8 mouse cellular contexts compared by ENCODE assay signal in genomic region chr3:96662731-96663316, GRCm38 (mm10). TPM values are rescaled to one million over a fixed set of nuclear protein-coding genes. Genes with fewer than 3 reads are reported as not detected.
DNase-seq lines count a peak whose midpoint lies in the region; ATAC-seq and TF ChIP-seq lines count a peak whose summit lies in the region.

No protein-coding gene starts in this region.

- no peak for TF ChIP-seq CTCF in lung, postnatal 0 days (IDR thresholded peaks at IDR 0.05)

- DNase-seq in cerebellum, adult 9-11 months = peak; percentile 45
- no peak for DNase-seq in cerebellum, adult 9-10 months
- no peak for DNase-seq in lung, postnatal 0 days (ENCODE audit: low spot score)
- DNase-seq in lung, postnatal 4 days = no peak
- no peak for DNase-seq in limb, embryonic 14.5 days (ENCODE audit: low spot score)
- DNase-seq in frontal cortex, postnatal 14 days (ENCODE audit: low spot score in 2 of 2) = no peak
- DNase-seq in frontal cortex, postnatal 36 days (ENCODE audit: low spot score in 2 of 2) = no peak
- no peak for DNase-seq in thymus, postnatal 25 days

- no peak for TF ChIP-seq EP300 in lung, postnatal 0 days (IDR thresholded peaks at IDR 0.05)

- 0 out of 2 replicates have a peak, but pooled peaks cover 4% of the 10 kb centered on the region for H3K4me1 ChIP-seq in lung, postnatal 0 days (ENCODE audit: insufficient read depth, low read depth, low read length)
- H3K4me1 ChIP-seq in limb, embryonic 14.5 days (ENCODE audit: control insufficient read depth, insufficient read depth, low read length) = peaks cover 16% of the 10 kb centered on the region

- no peak for ATAC-seq in lung, postnatal 0 days
- no peak for ATAC-seq in limb, embryonic 14.5 days (ENCODE audit: low FRiP score, low read depth)

- H3K27me3 ChIP-seq in lung, postnatal 0 days (replicated peaks; ENCODE audit: insufficient read depth, low read length) = no peaks in the 10 kb centered on the region
- H3K27me3 ChIP-seq in limb, embryonic 14.5 days (ENCODE audit: control insufficient read depth, insufficient read depth, low read length) = no peaks in the 10 kb centered on the region

- no peak for TF ChIP-seq POLR2A in limb, embryonic 14.5 days (IDR thresholded peaks at IDR 0.05; ENCODE audit: borderline replicate concordance, extremely low read depth, insufficient read depth, insufficient read length)

- peak overlapping the region; percentile 54 for H3K4me2 ChIP-seq in lung, postnatal 0 days (replicated peaks; ENCODE audit: low read depth, low read length)
- peak overlapping the region; percentile 52 for H3K4me2 ChIP-seq in limb, embryonic 14.5 days (replicated peaks; ENCODE audit: low read depth, low read length, severe bottlenecking)

- WGBS in lung, postnatal 0 days = 45% methylated on average over 8 of the region's 8 CpGs
- 45% methylated on average over 8 of the region's 8 CpGs for WGBS in limb, embryonic 14.5 days

- peak overlapping the region; percentile 38; the same call in 1 of the 2 replicates for H3K27ac ChIP-seq in lung, postnatal 0 days (ENCODE audit: low read length)
- H3K27ac ChIP-seq in limb, embryonic 14.5 days (replicated peaks; ENCODE audit: low read depth, low read length) = peak overlapping the region; percentile 86

- H3K4me3 ChIP-seq in lung, postnatal 0 days (ENCODE audit: low read depth, low read length) = no peak overlapping the region
- peak overlapping the region; percentile 23 for H3K4me3 ChIP-seq in limb, embryonic 14.5 days (replicated peaks; ENCODE audit: low read length)

- no peak overlapping the region for H3K9ac ChIP-seq in lung, postnatal 0 days (replicated peaks; ENCODE audit: low read depth)
- H3K9ac ChIP-seq in limb, embryonic 14.5 days (ENCODE audit: low read depth, low read length, severe bottlenecking) = peak overlapping the region; percentile 37; the same call in 1 of the 2 replicates

- no peaks in the 10 kb centered on the region for H3K9me3 ChIP-seq in lung, postnatal 0 days (ENCODE audit: low read length)
- H3K9me3 ChIP-seq in limb, embryonic 14.5 days (ENCODE audit: control insufficient read depth, low read length) = no peaks in the 10 kb centered on the region

- H3K36me3 ChIP-seq in lung, postnatal 0 days (ENCODE audit: insufficient read depth, low read length) = no peaks in the 10 kb centered on the region
- no peaks in the 10 kb centered on the region for H3K36me3 ChIP-seq in limb, embryonic 14.5 days (ENCODE audit: control insufficient read depth, insufficient read depth, low read length)

RNA-seq across cellular contexts. Expression of gene Ankrd35, which starts 7.1 kb away (rescaled TPM):
- polyA plus RNA-seq in lung, postnatal 0 days (2015; fragmentation: Nextera tagmentation; extraction: Ambion mirVana) = 0.42 and 0.44 TPM in 2 replicates
- 1.9 and 3.7 TPM in 2 replicates for polyA plus RNA-seq in limb, embryonic 14.5 days (2012; rRNA removed)
- 2.7 and 4.2 TPM in 2 replicates for polyA plus RNA-seq in limb, embryonic 14.5 days (2014; fragmentation: Nextera tagmentation; extraction: Ambion mirVana)

RNA-seq across cellular contexts. Expression of gene Itga10, which starts 17.4 kb away (rescaled TPM):
- polyA plus RNA-seq in lung, postnatal 0 days (2015; fragmentation: Nextera tagmentation; extraction: Ambion mirVana) = 0.31 TPM in 2 replicates
- 25.0 and 31.1 TPM in 2 replicates for polyA plus RNA-seq in limb, embryonic 14.5 days (2012; rRNA removed)
- polyA plus RNA-seq in limb, embryonic 14.5 days (2014; fragmentation: Nextera tagmentation; extraction: Ambion mirVana) = 3.9 TPM in 2 replicates

RNA-seq across cellular contexts. Expression of gene Gm42957, which starts 27.6 kb away (rescaled TPM):
- polyA plus RNA-seq in lung, postnatal 0 days (2015; fragmentation: Nextera tagmentation; extraction: Ambion mirVana) = not detected in 2 replicates
- polyA plus RNA-seq in limb, embryonic 14.5 days (2012; rRNA removed) = 0.93 and 1.2 TPM in 2 replicates
- 0.28 and 0.29 TPM in 2 replicates for polyA plus RNA-seq in limb, embryonic 14.5 days (2014; fragmentation: Nextera tagmentation; extraction: Ambion mirVana)

RNA-seq across cellular contexts. Expression of gene Pex11b, which starts 27.6 kb away (rescaled TPM):
- 49.8 and 56.6 TPM in 2 replicates for polyA plus RNA-seq in lung, postnatal 0 days (2015; fragmentation: Nextera tagmentation; extraction: Ambion mirVana)
- 53.0 and 64.0 TPM in 2 replicates for polyA plus RNA-seq in limb, embryonic 14.5 days (2012; rRNA removed)
- polyA plus RNA-seq in limb, embryonic 14.5 days (2014; fragmentation: Nextera tagmentation; extraction: Ambion mirVana) = 62.2 and 65.8 TPM in 2 replicates

RNA-seq across cellular contexts. Expression of gene Rbm8a, which starts 33.1 kb away (rescaled TPM):
- 90.3 and 91.4 TPM in 2 replicates for polyA plus RNA-seq in lung, postnatal 0 days (2015; fragmentation: Nextera tagmentation; extraction: Ambion mirVana)
- 44.6 and 66.1 TPM in 2 replicates for polyA plus RNA-seq in limb, embryonic 14.5 days (2012; rRNA removed)
- 133 and 146 TPM in 2 replicates for polyA plus RNA-seq in limb, embryonic 14.5 days (2014; fragmentation: Nextera tagmentation; extraction: Ambion mirVana)
